Mouse (Mus musculus) layer of hippocampus, postnatal 25 days (tissue): ENCODE results near the gene Psme2b. TPM values are rescaled to one million over a fixed set of nuclear protein-coding genes. Genes with fewer than 3 reads are reported as not detected.
"Not testable (repeated sequence)": the region's sequence is repeated elsewhere in the genome, so short reads cannot be mapped to it uniquely, and the experiment has no call there.

Experiments
- DNase-seq, 2 experiments: peaks; one replicate each; pipeline ENCODE4 v3.0.0; 2022; ENCODE audit warnings: mixed read lengths in 2 of 2, low spot score in 1 of 2; ENCODE audit errors: extremely low spot score in 1 of 2
- total RNA-seq, 2 experiments: library from RNA; stranded (reverse); gene quantifications; 2 replicates each; pipeline ENCODE4 v1.2.3; 2021

The Psme2b gene
- total RNA-seq = 1 to 10 TPM in 1 of 2 experiments, under 1 TPM in 1; 0.94 to 1.4 TPM

GRCm38 (mm10) chr11:48946090-48946489 is at the start of gene Psme2b:
Gene Psme2b (minus strand): TSS chr11:48946190.
- DNase-seq = not testable (repeated sequence)

GRCm38 (mm10) chr11:48994018-48994417 is 48.0 kb upstream of the Psme2b start, which contains the start of gene Tgtp1:
Gene Tgtp1 (minus strand): TSS chr11:48994172.
- not testable (repeated sequence) for DNase-seq

- DNase-seq = not testable (repeated sequence)
Observed at GRCm38 (mm10) chr11:48993296-48993695, 47.3 kb upstream of the Psme2b start.

GRCm38 (mm10) chr11:48991740-48992520 is 45.9 kb upstream of the Psme2b start, which contains the start of gene Gm12185:
Gene Gm12185 (minus strand): TSS chr11:48992226.
- DNase-seq = not testable (repeated sequence)

GRCm38 (mm10) chr11:48989981-48990380 is 44.0 kb upstream of the Psme2b start:
- DNase-seq = not testable (repeated sequence)

GRCm38 (mm10) chr11:48988219-48988618 is 42.2 kb upstream of the Psme2b start:
- not testable (repeated sequence) for DNase-seq

GRCm38 (mm10) chr11:48982848-48983247 is 36.9 kb upstream of the Psme2b start:
- DNase-seq = not testable (repeated sequence)

GRCm38 (mm10) chr11:48980052-48980451 is 34.1 kb upstream of the Psme2b start:
- not testable (repeated sequence) for DNase-seq

GRCm38 (mm10) chr11:48979251-48979650 is 33.3 kb upstream of the Psme2b start, which contains the start of gene 9930111J21Rik1:
Gene 9930111J21Rik1 (minus strand): TSS chr11:48979398.
- DNase-seq = not testable (repeated sequence)

- DNase-seq = not testable (repeated sequence)
Observed at GRCm38 (mm10) chr11:48978240-48978939, 32.4 kb upstream of the Psme2b start, which contains the start of gene Olfr56. Gene Olfr56 (plus strand): TSS chr11:48978889.

- not testable (repeated sequence) for DNase-seq
Observed at GRCm38 (mm10) chr11:48974686-48975085, 28.7 kb upstream of the Psme2b start.

GRCm38 (mm10) chr11:48939286-48939685 is 6.7 kb downstream of the Psme2b start:
- DNase-seq = not testable (repeated sequence)

- not testable (repeated sequence) for DNase-seq
Observed at GRCm38 (mm10) chr11:48935291-48935690, 10.7 kb downstream of the Psme2b start.

- not testable (repeated sequence) for DNase-seq
Observed at GRCm38 (mm10) chr11:48933923-48934322, 12.1 kb downstream of the Psme2b start.

- not testable (repeated sequence) for DNase-seq
Observed at GRCm38 (mm10) chr11:48933422-48933821, 12.6 kb downstream of the Psme2b start.

GRCm38 (mm10) chr11:48928068-48928467 is 17.9 kb downstream of the Psme2b start:
- DNase-seq = not testable (repeated sequence)

GRCm38 (mm10) chr11:48926437-48926836 is 19.6 kb downstream of the Psme2b start:
- DNase-seq = not testable (repeated sequence)

GRCm38 (mm10) chr11:48923818-48924217 is 22.2 kb downstream of the Psme2b start:
- not testable (repeated sequence) for DNase-seq

- no peak for DNase-seq
Observed at GRCm38 (mm10) chr11:48918380-48918779, 27.6 kb downstream of the Psme2b start.

GRCm38 (mm10) chr11:48913611-48914010 is 32.4 kb downstream of the Psme2b start:
- DNase-seq = no peak

- no peak for DNase-seq
Observed at GRCm38 (mm10) chr11:48908459-48908858, 37.5 kb downstream of the Psme2b start.
